Mouse (Mus musculus) MEL (cell line): Measurements from ENCODE around the gene Fam160b1. TPM values are rescaled to one million over a fixed set of nuclear protein-coding genes. Genes with fewer than 3 reads are reported as not detected.

ENCODE experiments used
- DNase-seq: peaks from one replicate; pipeline ENCODE4 v3.0.0; 2011; ENCODE audit warnings: low read depth, low spot score
- H3K27ac ChIP-seq: 2 replicates; pipeline ENCODE4 v1.5.1; 2012; ENCODE audit warnings: low read depth, mild to moderate bottlenecking, control low read depth, low read length, moderate library complexity; ENCODE audit not compliant: control insufficient read depth
- H3K27me3 ChIP-seq, 2 experiments: fragments of 150-350 bp in 1 of 2; sonication (generic) in 1 of 2; 2 replicates each; pipeline ENCODE4 v1.6.1; 2012; ENCODE audit warnings: low read length in 2 of 2, mild to moderate bottlenecking in 2 of 2, improper control_type of control experiment in 1 of 2, moderate library complexity in 1 of 2; ENCODE audit not compliant: insufficient read depth in 2 of 2, control insufficient read depth in 1 of 2
- H3K36me3 ChIP-seq, 2 experiments: 2 replicates each; pipeline ENCODE4 v1.6.1; 2012 to 2014; ENCODE audit warnings: low read length in 2 of 2, improper control_type of control experiment in 1 of 2, inconsistent platforms in 1 of 2, mild to moderate bottlenecking in 1 of 2; ENCODE audit not compliant: insufficient read depth in 2 of 2, control insufficient read depth in 1 of 2
- H3K4me1 ChIP-seq, 2 experiments: fragments of 150-350 bp in 1 of 2; sonication (generic) in 1 of 2; 2 replicates each; pipeline ENCODE4 v1.6.1; 2012; ENCODE audit warnings: low read length in 2 of 2, improper control_type of control experiment in 1 of 2, mild to moderate bottlenecking in 1 of 2; ENCODE audit not compliant: insufficient read depth in 2 of 2, control insufficient read depth in 1 of 2
- H3K4me3 ChIP-seq, 2 experiments: fragments of 150-350 bp in 1 of 2; sonication (generic) in 1 of 2; 2 replicates each; pipeline ENCODE4 v1.5.1; 2012; ENCODE audit warnings: low read depth in 2 of 2, low read length in 2 of 2, mild to moderate bottlenecking in 2 of 2, moderate library complexity in 2 of 2, control low read depth in 1 of 2, improper control_type of control experiment in 1 of 2; ENCODE audit not compliant: control insufficient read depth in 1 of 2, insufficient read depth in 1 of 2
- H3K79me2 ChIP-seq: 2 replicates; pipeline ENCODE4 v1.6.1; 2012; ENCODE audit warnings: mild to moderate bottlenecking, low read length, moderate library complexity; ENCODE audit not compliant: control insufficient read depth, poor library complexity, insufficient read depth
- H3K9ac ChIP-seq: 2 replicates; pipeline ENCODE4 v1.6.1; 2012; ENCODE audit warnings: low read depth, mild to moderate bottlenecking, control low read depth, low read length, moderate library complexity; ENCODE audit not compliant: control insufficient read depth, poor library complexity, severe bottlenecking
- H3K9me3 ChIP-seq: fragments of 150-350 bp; sonication (generic); replicated peaks from 2 replicates; pipeline ENCODE4 v1.6.1; 2012; ENCODE audit warnings: mild to moderate bottlenecking, low read length, improper control_type of control experiment, moderate library complexity; ENCODE audit not compliant: insufficient read depth
- BHLHE40 ChIP-seq: IDR thresholded peaks from 2 replicates; pipeline ENCODE4 v1.6.1; 2012; ENCODE audit warnings: low read depth, mild to moderate bottlenecking, inconsistent platforms, low read length, improper control_type of control experiment, borderline replicate concordance
- CHD1 ChIP-seq: IDR thresholded peaks from 2 replicates; pipeline ENCODE4 v1.6.1; 2012; ENCODE audit warnings: low read depth, mild to moderate bottlenecking, inconsistent platforms, low read length, improper control_type of control experiment
- CHD2 ChIP-seq: IDR thresholded peaks from 2 replicates; pipeline ENCODE4 v1.6.1; 2011; ENCODE audit warnings: low read length, improper control_type of control experiment
- EP300 ChIP-seq, 2 experiments: IDR thresholded peaks; 2 replicates each; pipeline ENCODE4 v1.6.1; 2011; ENCODE audit warnings: improper control_type of control experiment in 2 of 2, low read length in 2 of 2, low read depth in 1 of 2, mild to moderate bottlenecking in 1 of 2
- HCFC1 ChIP-seq: IDR thresholded peaks from 2 replicates; pipeline ENCODE4 v1.6.1; 2012; ENCODE audit warnings: low read depth, mild to moderate bottlenecking, inconsistent platforms, low read length, improper control_type of control experiment, moderate library complexity
- MAZ ChIP-seq: IDR thresholded peaks from 2 replicates; pipeline ENCODE4 v1.6.1; 2012; ENCODE audit warnings: low read depth, mild to moderate bottlenecking, inconsistent platforms, low read length, improper control_type of control experiment
- MEF2A ChIP-seq: IDR thresholded peaks from 2 replicates; pipeline ENCODE4 v1.6.1; 2014; ENCODE audit warnings: low read depth, mild to moderate bottlenecking, inconsistent platforms, low read length, improper control_type of control experiment; ENCODE audit not compliant: poor library complexity, insufficient replicate concordance, severe bottlenecking; ENCODE audit errors: extremely low read depth
- MXI1 ChIP-seq: IDR thresholded peaks from 2 replicates; pipeline ENCODE4 v1.6.1; 2011; ENCODE audit warnings: mild to moderate bottlenecking, low read depth, low read length, improper control_type of control experiment
- POLR2A ChIP-seq, 2 experiments: IDR thresholded peaks; 2 replicates each; pipeline ENCODE4 v1.6.1; 2011 to 2012; ENCODE audit warnings: low read length in 2 of 2, mild to moderate bottlenecking in 2 of 2, control low read depth in 1 of 2, improper control_type of control experiment in 1 of 2, low read depth in 1 of 2, moderate library complexity in 1 of 2; ENCODE audit not compliant: control insufficient read depth in 1 of 2, insufficient read depth in 1 of 2, poor library complexity in 1 of 2
- SIN3A ChIP-seq: IDR thresholded peaks from 2 replicates; pipeline ENCODE4 v1.6.1; 2012; ENCODE audit warnings: low read length, improper control_type of control experiment, inconsistent platforms
- TAL1 ChIP-seq: IDR thresholded peaks from 2 replicates; pipeline ENCODE4 v1.6.1; 2012; ENCODE audit warnings: mild to moderate bottlenecking, inconsistent platforms, low read length, moderate library complexity, mixed read lengths
- TCF12 ChIP-seq: IDR thresholded peaks from 2 replicates; pipeline ENCODE4 v1.6.1; 2014; ENCODE audit warnings: low read depth, mild to moderate bottlenecking, inconsistent platforms, low read length, improper control_type of control experiment, moderate library complexity
- USF2 ChIP-seq, 2 experiments: IDR thresholded peaks; 2 replicates each; pipeline ENCODE4 v1.6.1; 2011 to 2012; ENCODE audit warnings: improper control_type of control experiment in 2 of 2, low read length in 2 of 2, borderline replicate concordance in 1 of 2, inconsistent platforms in 1 of 2, low read depth in 1 of 2, mild to moderate bottlenecking in 1 of 2; ENCODE audit not compliant: insufficient read depth in 1 of 2
- ZKSCAN1 ChIP-seq: IDR thresholded peaks from 2 replicates; pipeline ENCODE4 v1.6.1; 2012; ENCODE audit warnings: low read depth, mild to moderate bottlenecking, inconsistent platforms, low read length, improper control_type of control experiment, moderate library complexity
- ZMIZ1 ChIP-seq: IDR thresholded peaks from 2 replicates; pipeline ENCODE4 v1.6.1; 2012; ENCODE audit warnings: low read depth, mild to moderate bottlenecking, inconsistent platforms, low read length, improper control_type of control experiment, moderate library complexity
- ZNF384 ChIP-seq: IDR thresholded peaks from 2 replicates; pipeline ENCODE4 v1.6.1; 2012; ENCODE audit warnings: low read depth, mild to moderate bottlenecking, inconsistent platforms, low read length, improper control_type of control experiment
- polyA plus RNA-seq, 2 experiments: library from polyadenylated mRNA; stranded (reverse) in 1 of 2; unstranded in 1 of 2; fragments of >175 nt in 1 of 2; fragments of >200 nt in 1 of 2; gene quantifications; 2 replicates each; pipeline versions ENCODE4 v1.2.1 to v1.2.4; 2012; ENCODE audit warnings: low replicate concordance in 2 of 2, low read depth in 1 of 2; ENCODE audit not compliant: insufficient read length in 2 of 2, insufficient read depth in 1 of 2, missing spikeins in 1 of 2
- total RNA-seq: library from RNA; depleted of rRNA; stranded (reverse); fragments of 300-350 nt; gene quantifications from 2 replicates; pipeline ENCODE4 v1.2.3, GENCODE M21; 2012

Fam160b1 gene
- total and polyA plus RNA-seq, 3 experiments = 8.6 to 28.3 (median 19.0) TPM

GRCm38 (mm10) chr19:57353228-57353627 is 7.3 kb upstream of the Fam160b1 start:
- DNase-seq = no peak
- Histone ChIP-seq H3K79me2 (peaks cover 14% of the 10 kb centered on the region), H3K9me3 (no peaks in the 10 kb centered on the region), H3K9ac (no peak overlapping the region), H3K27ac (no peak overlapping the region), H3K27me3 (no peaks in the 10 kb centered on the region), H3K4me1 (peaks cover 7 to 22% of the 10 kb centered on the region in 2 experiments), H3K4me3 (no peak overlapping the region), H3K36me3 (peaks cover 0 to 26% of the 10 kb centered on the region in 2 experiments; a peak in 2 of 4 replicates)
- TF ChIP-seq SIN3A (no peak), EP300 (IDR thresholded peaks at IDR 0.05; ENCODE audit: low read depth in 1 of 2, low read length in 2 of 2) (no peak), HCFC1 (no peak), ZKSCAN1 (no peak)

DNA sequence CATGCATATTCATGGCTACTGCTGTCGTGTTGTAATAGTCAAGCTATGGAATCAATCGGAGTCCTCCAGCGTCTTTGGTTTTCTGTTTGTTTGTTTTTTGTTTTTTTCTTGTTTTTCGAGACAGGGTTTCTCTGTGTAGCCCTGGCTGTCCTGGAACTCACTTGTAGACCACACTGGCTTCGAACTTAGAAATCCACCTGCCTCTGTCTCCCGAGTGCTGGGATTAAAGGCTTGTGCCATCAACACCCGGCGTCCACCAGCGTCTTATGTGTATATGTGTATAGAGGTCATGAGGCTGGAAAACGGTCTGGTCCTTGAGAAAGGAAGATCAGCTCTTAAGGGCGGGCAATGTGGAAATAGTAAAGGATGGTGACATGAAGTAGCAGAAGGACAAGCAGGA is 6.4 kb upstream of the Fam160b1 start:
- Histone ChIP-seq H3K27ac (no peak overlapping the region), H3K4me3 (no peak overlapping the region), H3K4me1 (peaks cover 7 to 22% of the 10 kb centered on the region in 2 experiments), H3K9me3 (no peaks in the 10 kb centered on the region), H3K27me3 (no peaks in the 10 kb centered on the region), H3K36me3 (peaks cover 0 to 26% of the 10 kb centered on the region in 2 experiments; a peak in 2 of 4 replicates), H3K9ac (no peak overlapping the region), H3K79me2 (peaks cover 21% of the 10 kb centered on the region)
- DNase-seq = no peak
- TF ChIP-seq TCF12 = no peak
- no peak for TF ChIP-seq ZMIZ1
- TF ChIP-seq MAZ = no peak
- TF ChIP-seq ZKSCAN1 = no peak
- TF ChIP-seq TAL1 = no peak
- no peak for TF ChIP-seq USF2 (IDR thresholded peaks at IDR 0.05; ENCODE audit: borderline replicate concordance in 1 of 2, insufficient read depth in 1 of 2, low read depth in 1 of 2, low read length in 2 of 2)
- no peak for TF ChIP-seq MXI1
- TF ChIP-seq HCFC1 = no peak
- no peak for TF ChIP-seq EP300 (IDR thresholded peaks at IDR 0.05; ENCODE audit: low read depth in 1 of 2, low read length in 2 of 2)
- TF ChIP-seq POLR2A (IDR thresholded peaks at IDR 0.05; ENCODE audit: control insufficient read depth in 1 of 2, insufficient read depth in 1 of 2, low read depth in 1 of 2, low read length in 2 of 2, poor library complexity in 1 of 2) = no peak
- no peak for TF ChIP-seq BHLHE40
- no peak for TF ChIP-seq CHD2
- no peak for TF ChIP-seq CHD1
- no peak for TF ChIP-seq ZNF384
- no peak for TF ChIP-seq MEF2A
